Mouse (Mus musculus) c-Kit-negative CD71-positive TER-119-positive erythroid progenitor cells, embryonic 14.5 days (primary cell): ENCODE results near the gene Tomm6.
A peak's percentile ranks its signal among the peaks of the same experiment; 100 is the strongest.

ENCODE experiments used
- DNase-seq: peaks from one replicate; pipeline ENCODE4 v3.0.0-alpha.2; 2013; ENCODE audit warnings: low read depth, low spot score

Gene Tomm6

GRCm38 (mm10) chr17:47694503-47695336, 6.5 kb upstream of the Tomm6 start, which contains the start of gene Prickle4:
TSS of gene Prickle4 (minus strand) at chr17:47694736.
- peak; percentile 78 for DNase-seq

GRCm38 (mm10) chr17:47694442-47694502, 6.1 kb upstream of the Tomm6 start, which contains the start of gene Gm21981:
TSS of gene Gm21981 (minus strand) at chr17:47694455.
- DNase-seq: no peak

GRCm38 (mm10) chr17:47693671-47694441, 5.7 kb upstream of the Tomm6 start:
- DNase-seq: no peak

GRCm38 (mm10) chr17:47691650-47692049, 3.5 kb upstream of the Tomm6 start:
- DNase-seq: no peak

GRCm38 (mm10) chr17:47689894-47690293, 1.7 kb upstream of the Tomm6 start:
- DNase-seq: no peak

- DNase-seq: no peak
These were observed 706 bp upstream of the Tomm6 start, which contains the start of gene Frs3 for GRCm38 (mm10) chr17:47688608-47689575. TSS of gene Frs3 (plus strand) at chr17:47689030.

GRCm38 (mm10) chr17:47687409-47688343, 510 bp downstream of the Tomm6 start:
- peak; percentile 80 for DNase-seq

GRCm38 (mm10) chr17:47682836-47683235, 5.3 kb downstream of the Tomm6 start:
- DNase-seq: no peak

- no peak for DNase-seq
These were observed 9.5 kb downstream of the Tomm6 start for GRCm38 (mm10) chr17:47678702-47679101.

- DNase-seq: no peak
These were observed 9.9 kb downstream of the Tomm6 start for GRCm38 (mm10) chr17:47678238-47678637.

GRCm38 (mm10) chr17:47676581-47676980, 11.6 kb downstream of the Tomm6 start:
- no peak for DNase-seq

GRCm38 (mm10) chr17:47672311-47673111, 15.7 kb downstream of the Tomm6 start:
- DNase-seq: no peak

GRCm38 (mm10) chr17:47671988-47672310, 16.2 kb downstream of the Tomm6 start:
- no peak for DNase-seq

- DNase-seq: no peak
These were observed 19.0 kb downstream of the Tomm6 start for GRCm38 (mm10) chr17:47669166-47669565.

- no peak for DNase-seq
These were observed 23.7 kb downstream of the Tomm6 start for GRCm38 (mm10) chr17:47664474-47664873.

- no peak for DNase-seq
These were observed 25.0 kb downstream of the Tomm6 start for GRCm38 (mm10) chr17:47663009-47663713.

- no peak for DNase-seq
These were observed 29.4 kb downstream of the Tomm6 start for GRCm38 (mm10) chr17:47658741-47659243.

GRCm38 (mm10) chr17:47657901-47658300, 30.3 kb downstream of the Tomm6 start:
- DNase-seq: no peak

GRCm38 (mm10) chr17:47655697-47656096, 32.5 kb downstream of the Tomm6 start:
- no peak for DNase-seq
